12 mouse cellular contexts compared by ENCODE assay signal in genomic region chr17:78248943-78249342, GRCm38 (mm10). TPM values are rescaled to one million over a fixed set of nuclear protein-coding genes. Genes with fewer than 3 reads are reported as not detected.
DNase-seq lines count a peak whose midpoint lies in the region; ATAC-seq and TF ChIP-seq lines count a peak whose summit lies in the region.
"Had no signal": no experiment of that assay in that cellular context is flagged by ENCODE, and none has a peak within 500 bp of the region (broad histone marks: within the 10 kb centered on the region; RNA-seq: fewer than 3 reads in every experiment).

No protein-coding gene starts in this region.

- intact Hi-C loops in gastrocnemius, adult 2 months (cut with DNase I): loop anchor here (5.0 kb wide), 1 partner anchor 37 kb away; no protein-coding TSS in a partner anchor
- intact Hi-C loops in gastrocnemius, postnatal 36 days (cut with DNase I): no loop called here

- 25% methylated on average over 3 of the region's 3 CpGs for WGBS in lung, embryonic 14.5 days
- 63% methylated on average over 3 of the region's 3 CpGs for WGBS in neural tube, embryonic 15.5 days

- no peak for ATAC-seq in lung, embryonic 14.5 days (ENCODE audit: insufficient read depth)
- ATAC-seq in erythroid progenitor cell, adult 5-6 weeks (replicated peaks; ENCODE audit: low FRiP score, poor library complexity, severe bottlenecking): peak; percentile 62
- ATAC-seq in megakaryocyte progenitor cell, adult 5-6 weeks (replicated peaks; ENCODE audit: poor library complexity): peak; percentile 51
- no peak for ATAC-seq in neural tube, embryonic 15.5 days (ENCODE audit: low FRiP score)

- H3K9me3 ChIP-seq in lung, embryonic 14.5 days (ENCODE audit: low read depth, low read length): no peaks in the 10 kb centered on the region
- no peaks in the 10 kb centered on the region for H3K9me3 ChIP-seq in neural tube, embryonic 15.5 days (replicated peaks)
- H3K9me3 ChIP-seq: hindbrain, embryonic 13.5 days had no signal

- no peak for DNase-seq in gastrocnemius, adult 2 months
- no peak for DNase-seq in gastrocnemius, postnatal 36 days
- DNase-seq in lung, embryonic 14.5 days: peak; percentile 26
- DNase-seq in lung, postnatal 4 days: no peak
- no peak for DNase-seq in cerebellum, adult 18-20 months
- DNase-seq: kidney, postnatal 36 days had no signal

- H3K9ac ChIP-seq in lung, embryonic 14.5 days: no peak overlapping the region
- H3K9ac ChIP-seq in neural tube, embryonic 15.5 days (replicated peaks): no peak overlapping the region
- H3K9ac ChIP-seq: hindbrain, embryonic 13.5 days had no signal

- TF ChIP-seq CTCF in gastrocnemius, adult 2 months (IDR thresholded peaks at IDR 0.05): no peak
- no peak for TF ChIP-seq CTCF in lung, embryonic 14.5 days (IDR thresholded peaks at IDR 0.05; ENCODE audit: low read depth)

- H3K4me2 ChIP-seq in lung, embryonic 14.5 days: no peak overlapping the region; the same call in 1 of the 2 replicates
- no peak overlapping the region for H3K4me2 ChIP-seq in neural tube, embryonic 15.5 days
- H3K4me2 ChIP-seq: hindbrain, embryonic 13.5 days had no signal

- H3K27me3 ChIP-seq in lung, embryonic 14.5 days (ENCODE audit: insufficient read depth, low read length): no peaks in the 10 kb centered on the region
- H3K27me3 ChIP-seq in neural tube, embryonic 15.5 days (replicated peaks): no peaks in the 10 kb centered on the region
- H3K27me3 ChIP-seq: hindbrain, embryonic 13.5 days had no signal

- H3K27ac ChIP-seq in gastrocnemius, adult 2 months: peak overlapping the region; percentile 74
- H3K27ac ChIP-seq in lung, embryonic 14.5 days (ENCODE audit: low read depth): no peak overlapping the region
- no peak overlapping the region for H3K27ac ChIP-seq in neural tube, embryonic 15.5 days (replicated peaks)
- H3K27ac ChIP-seq: hindbrain, embryonic 13.5 days; stomach, postnatal 0 days had no signal

- H3K4me1 ChIP-seq in lung, embryonic 14.5 days (ENCODE audit: insufficient read depth): peaks cover 8% of the 10 kb centered on the region
- H3K4me1 ChIP-seq in neural tube, embryonic 15.5 days: peaks cover 35% of the 10 kb centered on the region

- H3K36me3 ChIP-seq in lung, embryonic 14.5 days (ENCODE audit: insufficient read depth): no peaks in the 10 kb centered on the region
- H3K36me3 ChIP-seq in neural tube, embryonic 15.5 days: no peaks in the 10 kb centered on the region
- H3K36me3 ChIP-seq: hindbrain, embryonic 13.5 days had no signal

- H3K4me3 ChIP-seq in gastrocnemius, adult 2 months: no peak overlapping the region
- no peak overlapping the region for H3K4me3 ChIP-seq in lung, embryonic 14.5 days (ENCODE audit: low read depth, low read length)
- no peak overlapping the region for H3K4me3 ChIP-seq in neural tube, embryonic 15.5 days (replicated peaks)
- H3K4me3 ChIP-seq: hindbrain, embryonic 13.5 days; myocyte had no signal

RNA-seq across cellular contexts. Expression of gene Crim1, which starts 48.9 kb away (rescaled TPM):
- total RNA-seq in gastrocnemius, adult 2 months (2021): 10 to 100 TPM; 37.5 to 46.3 TPM
- total RNA-seq in gastrocnemius, postnatal 36 days (2021): 10 to 100 TPM; 25.0 to 25.6 TPM
- polyA plus RNA-seq in lung, embryonic 14.5 days (2014; fragmentation: Nextera tagmentation; extraction: Ambion mirVana): 3.1 and 5.7 TPM in 2 replicates
- total RNA-seq in erythroid progenitor cell, adult 5-6 weeks (2015; ENCODE audit: low replicate concordance): 0.36 and 0.84 TPM in 2 replicates
- total RNA-seq in erythroid progenitor cell, adult 5-6 weeks (2017; ENCODE audit: low replicate concordance): 2.1 TPM in 1 of 2 replicates, not detected in the other
- 1.2 and 2.1 TPM in 2 replicates for total RNA-seq in megakaryocyte progenitor cell, adult 5-6 weeks (2015)
- total RNA-seq in megakaryocyte progenitor cell, adult 5-6 weeks (2017): 0.79 and 1.3 TPM in 2 replicates
- 15.8 and 17.4 TPM in 2 replicates for polyA plus RNA-seq in neural tube, embryonic 15.5 days (2015; fragmentation: Nextera tagmentation; extraction: Ambion mirVana)

Comparison
In these comparisons a context has a peak if more than half of its experiments do, and no peak if none do; other contexts are left out.
1. ATAC-seq: peak in erythroid progenitor cell, adult 5-6 weeks (single experiment) and megakaryocyte progenitor cell, adult 5-6 weeks (single experiment); none in lung, embryonic 14.5 days (single experiment) and neural tube, embryonic 15.5 days (single experiment).
2. RNA of gene Crim1, which starts 48.9 kb away (total RNA-seq): 37.5 to 46.3 TPM in gastrocnemius, adult 2 months and 25.0 to 25.6 TPM in gastrocnemius, postnatal 36 days; 0.79 to 2.1 TPM in megakaryocyte progenitor cell, adult 5-6 weeks and 0.36 to 2.1 TPM in erythroid progenitor cell, adult 5-6 weeks; every median in the first group is over 4 times any median in the second.